Mouse (Mus musculus) neural tube, embryonic 14.5 days (tissue): ENCODE measurements around the gene Hrasls. TPM values are rescaled to one million over a fixed set of nuclear protein-coding genes. Genes with fewer than 3 reads are reported as not detected.

ENCODE experiments used
- ATAC-seq: fragments of 200-750 bp; cut with Nextera tagmentation; 2 replicates; pipeline ENCODE4 v1.8.0; 2017; ENCODE audit warnings: low read depth, mild to moderate bottlenecking, moderate TSS enrichment, moderate library complexity
- H3K27ac ChIP-seq: fragments of 300-500 bp; sonication (generic); 2 replicates; pipeline ENCODE4 v1.5.1; 2014; ENCODE audit warnings: low read depth, mild to moderate bottlenecking, control low read depth, low read length, moderate library complexity, mixed read lengths
- H3K27me3 ChIP-seq: fragments of 300-500 bp; sonication (generic); 2 replicates; pipeline ENCODE4 v1.6.1; 2014; ENCODE audit warnings: low read length; ENCODE audit not compliant: control insufficient read depth, insufficient read depth
- H3K36me3 ChIP-seq: fragments of 300-500 bp; sonication (generic); 2 replicates; pipeline ENCODE4 v1.6.1; 2014; ENCODE audit warnings: low read length, mixed read lengths; ENCODE audit not compliant: control insufficient read depth, insufficient read depth
- H3K4me1 ChIP-seq: fragments of 300-500 bp; sonication (generic); 2 replicates; pipeline ENCODE4 v1.6.1; 2014; ENCODE audit warnings: low read length; ENCODE audit not compliant: control insufficient read depth, insufficient read depth
- H3K4me2 ChIP-seq: fragments of 300-500 bp; sonication (generic); 2 replicates; pipeline ENCODE4 v1.6.1; 2014; ENCODE audit warnings: mild to moderate bottlenecking, low read depth, low read length, control low read depth
- H3K4me3 ChIP-seq: fragments of 300-500 bp; sonication (generic); 2 replicates; pipeline ENCODE4 v1.5.1; 2014; ENCODE audit warnings: low read depth, low read length, control low read depth, mixed read lengths
- H3K9ac ChIP-seq: fragments of 300-500 bp; sonication (generic); replicated peaks from 2 replicates; pipeline ENCODE4 v1.6.1; 2014; ENCODE audit warnings: low read depth, mild to moderate bottlenecking, control low read depth, low read length, mixed read lengths
- H3K9me3 ChIP-seq: fragments of 300-500 bp; sonication (generic); 2 replicates; pipeline ENCODE4 v1.6.1; 2016; ENCODE audit warnings: low read length; ENCODE audit not compliant: control insufficient read depth
- WGBS: fragments of 180-500 bp; shearing (Covaris S2); extraction: QIAGEN DNeasy Blood & Tissue Kit; methylation state at CpG from one replicate; pipeline ENCODE4 v1.1.7; 2014; 5-methylcytosine and 5-hydroxymethylcytosine counted together
- polyA plus RNA-seq: library from polyadenylated mRNA; unstranded; fragments of >200 nt; fragmentation: Nextera tagmentation; extraction: Ambion mirVana; gene quantifications from 2 replicates; pipeline ENCODE4 v1.2.1, GENCODE M21; 2014

Hrasls gene
- polyA plus RNA-seq = 3.4 and 4.3 TPM in 2 replicates

GRCm38 (mm10) chr16:29209605-29210411 is at the start of gene Hrasls:
Hrasls (plus strand) TSS chr16:29209695.
- Histone ChIP-seq H3K9me3 (no peaks in the 10 kb centered on the region), H3K4me1 (no peaks in the 10 kb centered on the region), H3K27me3 (no peaks in the 10 kb centered on the region), H3K36me3 (no peaks in the 10 kb centered on the region), H3K4me3 (peak within 1 kb of the TSS; percentile 38), H3K4me2 (peak within 1 kb of the TSS; percentile 71), H3K9ac (peak within 1 kb of the TSS; percentile 55), H3K27ac (no peak within 1 kb of the TSS)
- peak; percentile 72 for ATAC-seq
- WGBS = 3% methylated on average over 39 of the region's 39 CpGs

DNA sequence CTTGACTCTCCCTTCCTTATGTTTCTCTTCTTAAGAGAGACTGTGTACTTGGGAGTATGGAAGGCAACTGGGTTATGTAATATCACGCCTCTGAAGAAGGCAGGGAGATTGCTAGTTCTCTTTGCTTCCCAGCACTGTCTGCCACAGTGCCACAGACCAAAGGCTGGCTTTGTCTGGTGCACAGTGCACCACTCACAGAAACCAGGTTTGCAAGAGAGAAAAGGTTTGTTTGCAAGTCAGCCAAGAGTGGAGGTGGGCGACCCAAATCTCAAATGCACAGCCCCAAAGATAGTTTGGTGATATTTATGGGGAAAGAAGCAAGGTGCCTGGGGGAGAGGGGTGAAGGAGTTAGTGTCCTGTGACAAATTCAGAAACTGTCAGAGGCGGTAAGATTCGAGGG is 47.2 kb upstream of the Hrasls start:
- no peaks in the 10 kb centered on the region for H3K4me1 ChIP-seq
- WGBS = 94% methylated on average over 4 of the region's 4 CpGs
- H3K27me3 ChIP-seq = no peaks in the 10 kb centered on the region
- H3K4me2 ChIP-seq = no peak overlapping the region
- H3K36me3 ChIP-seq = no peaks in the 10 kb centered on the region
- no peak overlapping the region for H3K4me3 ChIP-seq
- H3K9me3 ChIP-seq = no peaks in the 10 kb centered on the region
- no peak overlapping the region for H3K9ac ChIP-seq
- H3K27ac ChIP-seq = no peak overlapping the region
- ATAC-seq = no peak

DNA sequence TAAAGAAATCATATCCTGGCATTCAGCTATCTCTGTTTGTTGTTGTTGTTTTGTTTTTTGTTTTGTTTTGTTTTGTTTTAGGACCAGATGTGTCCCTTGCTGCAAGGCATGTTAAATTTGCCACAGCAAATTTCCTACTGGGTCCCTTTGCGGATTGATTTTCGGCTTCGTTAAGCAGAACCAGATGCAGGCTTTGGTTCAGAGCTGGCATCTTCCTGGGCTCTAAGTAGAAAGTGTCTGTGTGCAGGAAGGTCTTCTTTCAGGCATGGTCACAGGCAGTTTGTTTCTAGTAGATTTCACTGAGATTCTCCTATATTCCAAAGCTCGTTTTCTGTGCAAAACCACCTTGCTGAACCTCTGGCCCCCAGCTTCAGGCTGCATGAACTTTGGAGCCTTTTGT is 42.4 kb upstream of the Hrasls start:
- Histone ChIP-seq H3K4me3 (no peak overlapping the region), H3K36me3 (no peaks in the 10 kb centered on the region), H3K27me3 (no peaks in the 10 kb centered on the region), H3K9me3 (no peaks in the 10 kb centered on the region), H3K4me2 (no peak overlapping the region), H3K4me1 (no peaks in the 10 kb centered on the region), H3K27ac (no peak overlapping the region), H3K9ac (no peak overlapping the region)
- WGBS = 69% methylated on average over 4 of the region's 4 CpGs
- no peak for ATAC-seq

DNA sequence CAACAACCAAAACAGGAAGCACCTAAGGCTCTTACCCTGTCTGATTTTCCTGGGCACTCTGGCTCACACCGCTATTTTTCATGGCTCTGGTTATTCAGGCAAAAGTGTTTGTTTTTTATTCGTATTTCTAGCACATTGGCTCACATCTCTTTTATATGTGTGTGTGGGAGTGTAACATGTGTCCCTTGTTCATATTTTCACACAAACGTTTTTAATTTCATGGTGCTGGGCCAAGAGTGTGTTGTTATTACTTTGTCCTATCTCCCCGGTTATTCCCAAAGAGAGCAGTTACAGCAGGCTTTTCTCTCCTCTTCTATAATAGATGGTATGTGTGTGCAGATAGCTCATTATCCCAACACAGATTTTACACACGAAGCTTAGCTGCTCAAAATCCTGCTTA is 37.8 kb upstream of the Hrasls start:
- no peaks in the 10 kb centered on the region for H3K9me3 ChIP-seq
- no peak overlapping the region for H3K4me2 ChIP-seq
- 85% methylated on average over 5 of the region's 5 CpGs for WGBS
- H3K4me3 ChIP-seq = no peak overlapping the region
- H3K9ac ChIP-seq = no peak overlapping the region
- no peak overlapping the region for H3K27ac ChIP-seq
- no peak for ATAC-seq
- H3K27me3 ChIP-seq = no peaks in the 10 kb centered on the region
- no peaks in the 10 kb centered on the region for H3K36me3 ChIP-seq
- no peaks in the 10 kb centered on the region for H3K4me1 ChIP-seq

DNA sequence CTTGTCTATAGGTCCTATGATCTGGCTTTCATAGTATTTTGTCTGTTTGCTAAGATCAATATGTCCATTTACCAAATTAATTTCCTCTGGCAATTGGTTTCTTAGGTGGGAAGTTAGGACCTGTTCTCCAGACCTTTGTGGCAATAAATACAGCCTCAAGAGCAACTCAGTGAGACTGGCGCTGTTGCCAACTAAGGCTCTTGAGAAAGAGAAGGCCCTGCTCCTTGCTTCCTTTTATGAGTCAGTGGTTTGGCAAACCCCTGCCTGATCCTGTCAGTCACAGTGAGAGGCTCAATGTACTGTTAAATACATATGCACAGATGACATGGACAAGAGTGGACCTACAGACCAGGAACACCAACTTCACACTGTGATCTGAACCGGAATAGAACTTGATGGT is 36.3 kb upstream of the Hrasls start:
- H3K36me3 ChIP-seq = no peaks in the 10 kb centered on the region
- no peaks in the 10 kb centered on the region for H3K27me3 ChIP-seq
- H3K27ac ChIP-seq = no peak overlapping the region
- 95% methylated on average over 2 of the region's 2 CpGs for WGBS
- H3K4me3 ChIP-seq = no peak overlapping the region
- H3K9me3 ChIP-seq = no peaks in the 10 kb centered on the region
- H3K4me1 ChIP-seq = no peaks in the 10 kb centered on the region
- ATAC-seq = no peak
- H3K9ac ChIP-seq = no peak overlapping the region
- H3K4me2 ChIP-seq = no peak overlapping the region

- Histone ChIP-seq H3K4me2 (no peak overlapping the region), H3K36me3 (no peaks in the 10 kb centered on the region), H3K9ac (no peak overlapping the region), H3K4me3 (no peak overlapping the region), H3K27ac (no peak overlapping the region), H3K27me3 (no peaks in the 10 kb centered on the region), H3K9me3 (no peaks in the 10 kb centered on the region), H3K4me1 (no peaks in the 10 kb centered on the region)
- no peak for ATAC-seq
- WGBS = 73% methylated on average over 6 of the region's 6 CpGs
These were observed 34.6 kb upstream of the Hrasls start for GRCm38 (mm10) chr16:29174831-29175350.

GRCm38 (mm10) chr16:29192911-29193310 is 16.6 kb upstream of the Hrasls start:
- Histone ChIP-seq H3K36me3 (no peaks in the 10 kb centered on the region), H3K4me3 (no peak overlapping the region), H3K9me3 (no peaks in the 10 kb centered on the region), H3K9ac (no peak overlapping the region), H3K4me1 (no peaks in the 10 kb centered on the region), H3K27ac (no peak overlapping the region), H3K27me3 (no peaks in the 10 kb centered on the region), H3K4me2 (no peak overlapping the region)
- ATAC-seq = no peak
- 21% methylated on average over 5 of the region's 5 CpGs for WGBS

GRCm38 (mm10) chr16:29193981-29194380 is 15.5 kb upstream of the Hrasls start:
- WGBS = 65% methylated on average over 4 of the region's 4 CpGs
- Histone ChIP-seq H3K4me1 (no peaks in the 10 kb centered on the region), H3K36me3 (no peaks in the 10 kb centered on the region), H3K27me3 (no peaks in the 10 kb centered on the region), H3K9me3 (no peaks in the 10 kb centered on the region), H3K27ac (no peak overlapping the region), H3K9ac (no peak overlapping the region), H3K4me2 (no peak overlapping the region), H3K4me3 (no peak overlapping the region)
- ATAC-seq = no peak

DNA sequence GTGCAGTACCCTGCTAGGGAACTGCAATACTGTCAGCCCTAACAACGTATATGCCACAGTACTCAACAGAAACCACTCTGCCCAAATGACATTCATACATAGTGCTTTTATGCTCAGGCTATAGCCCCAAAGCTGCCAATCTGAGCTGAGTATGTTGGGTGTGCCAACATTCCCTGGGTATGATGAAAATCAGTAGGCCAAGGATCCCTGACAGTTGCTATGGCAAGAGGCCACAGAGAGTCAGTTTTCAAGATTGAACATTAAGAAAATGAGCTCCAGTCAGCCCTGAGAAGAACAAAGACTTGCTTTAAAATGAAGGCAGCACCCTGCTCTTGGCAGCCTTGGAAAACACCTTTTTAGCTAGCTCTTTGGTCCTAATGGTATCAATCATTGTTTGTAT is 14.3 kb upstream of the Hrasls start:
- no peaks in the 10 kb centered on the region for H3K4me1 ChIP-seq
- no peak overlapping the region for H3K4me3 ChIP-seq
- H3K9ac ChIP-seq = no peak overlapping the region
- 83% methylated on average over 1 of the region's 1 CpGs for WGBS
- no peaks in the 10 kb centered on the region for H3K9me3 ChIP-seq
- H3K27ac ChIP-seq = no peak overlapping the region
- no peak overlapping the region for H3K4me2 ChIP-seq
- no peak for ATAC-seq
- no peaks in the 10 kb centered on the region for H3K27me3 ChIP-seq
- no peaks in the 10 kb centered on the region for H3K36me3 ChIP-seq
